Mouse (Mus musculus): ENCODE measurements around the gene Nfia. TPM values are rescaled to one million over a fixed set of nuclear protein-coding genes. Genes with fewer than 3 reads are reported as not detected.

The Nfia gene
- polyA plus RNA-seq, 1 experiment from 2014 or later = 78.4 TPM

DNA sequence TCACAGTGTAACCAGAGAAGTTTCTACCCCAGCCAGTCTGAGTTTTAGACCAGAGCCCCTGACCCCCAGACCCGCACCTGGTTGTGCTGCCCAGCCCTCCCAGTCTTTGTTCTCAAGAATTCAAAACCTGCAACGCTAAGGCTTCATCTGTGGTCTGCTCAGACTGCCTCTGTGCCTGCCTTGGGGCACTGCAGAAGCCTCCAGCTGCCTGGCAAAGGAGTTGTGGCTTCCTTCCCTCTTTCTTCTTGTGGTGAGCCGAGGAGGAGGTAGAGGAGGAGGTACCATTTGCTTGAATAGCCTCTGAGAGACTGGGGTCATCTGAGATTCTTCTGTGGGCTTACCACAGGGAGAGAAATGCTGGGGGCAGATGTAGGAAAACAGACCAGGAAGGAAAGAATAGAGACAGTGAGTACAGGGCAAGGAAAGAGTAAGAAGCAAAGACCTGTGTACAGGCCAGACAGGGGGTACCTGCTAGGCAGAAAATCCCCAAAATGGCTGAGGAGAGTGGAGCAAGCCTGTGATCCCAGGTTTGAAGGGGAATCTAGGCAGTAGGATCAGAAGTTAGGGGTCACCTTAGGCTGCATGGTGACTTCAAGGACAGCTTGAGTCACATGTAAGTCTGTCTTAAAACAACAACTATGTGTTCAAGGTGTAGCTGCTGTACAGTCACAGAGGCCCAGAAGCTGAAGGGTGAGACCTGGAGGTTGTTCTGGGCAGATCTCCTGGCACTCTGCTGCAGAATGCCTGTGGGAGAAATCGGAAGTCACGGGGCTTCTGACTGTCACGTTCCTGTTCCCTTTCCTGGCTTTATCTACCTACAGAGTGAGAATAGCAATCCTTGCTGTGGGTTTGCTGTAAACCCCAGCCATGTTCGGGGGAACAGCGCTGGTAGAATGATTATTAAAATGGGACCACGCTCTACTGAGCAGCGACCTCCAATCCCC is 328.9 kb downstream of the Nfia start:
- Histone ChIP-seq H3K9ac (replicated peaks; ENCODE audit: low read depth, low read length) (no peak overlapping the region), H3K4me3 (ENCODE audit: low read depth, low read length) (no peak overlapping the region), H3K27me3 (ENCODE audit: control insufficient read depth, insufficient read depth, low read length) (no peaks in the 10 kb centered on the region), H3K4me2 (replicated peaks; ENCODE audit: low read depth, low read length) (no peak overlapping the region), H3K36me3 (ENCODE audit: control insufficient read depth, insufficient read depth, low read length) (no peaks in the 10 kb centered on the region), H3K4me1 (ENCODE audit: control insufficient read depth, insufficient read depth, low read length) (peaks cover 15% of the 10 kb centered on the region), H3K9me3 (ENCODE audit: control insufficient read depth, low read depth, low read length) (no peaks in the 10 kb centered on the region), H3K27ac (ENCODE audit: low read length) (peak overlapping the region; percentile 44; the same call in 1 of the 2 replicates)
- 66% methylated on average over 10 of the region's 10 CpGs for WGBS
- no peak for ATAC-seq (ENCODE audit: insufficient number of reproducible peaks, insufficient read depth, low FRiP score, low read depth)

- no peak overlapping the region for H3K4me3 ChIP-seq (ENCODE audit: low read depth, low read length)
- no peak overlapping the region for H3K4me2 ChIP-seq (replicated peaks; ENCODE audit: low read depth, low read length)
- no peaks in the 10 kb centered on the region for H3K9me3 ChIP-seq (ENCODE audit: control insufficient read depth, low read depth, low read length)
- ATAC-seq (ENCODE audit: insufficient number of reproducible peaks, insufficient read depth, low FRiP score, low read depth) = no peak
- H3K27me3 ChIP-seq (ENCODE audit: control insufficient read depth, insufficient read depth, low read length) = no peaks in the 10 kb centered on the region
- H3K27ac ChIP-seq (ENCODE audit: low read length) = no peak overlapping the region
- 66% methylated on average over 24 of the region's 24 CpGs for WGBS
- peaks cover 29% of the 10 kb centered on the region for H3K4me1 ChIP-seq (ENCODE audit: control insufficient read depth, insufficient read depth, low read length)
- no peaks in the 10 kb centered on the region for H3K36me3 ChIP-seq (ENCODE audit: control insufficient read depth, insufficient read depth, low read length)
- no peak overlapping the region for H3K9ac ChIP-seq (replicated peaks; ENCODE audit: low read depth, low read length)
Observed at GRCm38 (mm10) chr4:98102625-98103336, 330.2 kb downstream of the Nfia start.

- 67% methylated on average over 2 of the region's 2 CpGs for WGBS
- H3K4me2 ChIP-seq (replicated peaks; ENCODE audit: low read depth, low read length) = no peak overlapping the region
- H3K27me3 ChIP-seq (ENCODE audit: control insufficient read depth, insufficient read depth, low read length) = no peaks in the 10 kb centered on the region
- H3K4me3 ChIP-seq (ENCODE audit: low read depth, low read length) = no peak overlapping the region
- ATAC-seq (ENCODE audit: insufficient number of reproducible peaks, insufficient read depth, low FRiP score, low read depth) = no peak
- peaks cover 31% of the 10 kb centered on the region for H3K4me1 ChIP-seq (ENCODE audit: control insufficient read depth, insufficient read depth, low read length)
- H3K9me3 ChIP-seq (ENCODE audit: control insufficient read depth, low read depth, low read length) = no peaks in the 10 kb centered on the region
- no peak overlapping the region for H3K27ac ChIP-seq (ENCODE audit: low read length)
- no peaks in the 10 kb centered on the region for H3K36me3 ChIP-seq (ENCODE audit: control insufficient read depth, insufficient read depth, low read length)
- H3K9ac ChIP-seq (replicated peaks; ENCODE audit: low read depth, low read length) = no peak overlapping the region
Observed at GRCm38 (mm10) chr4:98103337-98103666, 330.8 kb downstream of the Nfia start.

GRCm38 (mm10) chr4:98104161-98104560 is 331.6 kb downstream of the Nfia start:
- Histone ChIP-seq H3K9me3 (ENCODE audit: control insufficient read depth, low read depth, low read length) (no peaks in the 10 kb centered on the region), H3K27ac (ENCODE audit: low read length) (no peak overlapping the region), H3K36me3 (ENCODE audit: control insufficient read depth, insufficient read depth, low read length) (no peaks in the 10 kb centered on the region), H3K9ac (replicated peaks; ENCODE audit: low read depth, low read length) (no peak overlapping the region), H3K4me1 (ENCODE audit: control insufficient read depth, insufficient read depth, low read length) (peaks cover 37% of the 10 kb centered on the region), H3K4me2 (replicated peaks; ENCODE audit: low read depth, low read length) (no peak overlapping the region), H3K27me3 (ENCODE audit: control insufficient read depth, insufficient read depth, low read length) (no peaks in the 10 kb centered on the region), H3K4me3 (ENCODE audit: low read depth, low read length) (no peak overlapping the region)
- no peak for ATAC-seq (ENCODE audit: insufficient number of reproducible peaks, insufficient read depth, low FRiP score, low read depth)
- 92% methylated on average over 8 of the region's 8 CpGs for WGBS

GRCm38 (mm10) chr4:98104911-98105702 is 332.6 kb downstream of the Nfia start:
- Histone ChIP-seq H3K9ac (replicated peaks; ENCODE audit: low read depth, low read length) (no peak overlapping the region), H3K27ac (ENCODE audit: low read length) (peak overlapping the region; percentile 84; the same call in 1 of the 2 replicates), H3K27me3 (ENCODE audit: control insufficient read depth, insufficient read depth, low read length) (no peaks in the 10 kb centered on the region), H3K9me3 (ENCODE audit: control insufficient read depth, low read depth, low read length) (no peaks in the 10 kb centered on the region), H3K36me3 (ENCODE audit: control insufficient read depth, insufficient read depth, low read length) (no peaks in the 10 kb centered on the region), H3K4me1 (ENCODE audit: control insufficient read depth, insufficient read depth, low read length) (peaks cover 42% of the 10 kb centered on the region), H3K4me3 (ENCODE audit: low read depth, low read length) (no peak overlapping the region), H3K4me2 (replicated peaks; ENCODE audit: low read depth, low read length) (no peak overlapping the region)
- no peak for ATAC-seq (ENCODE audit: insufficient number of reproducible peaks, insufficient read depth, low FRiP score, low read depth)
- WGBS = 60% methylated on average over 9 of the region's 9 CpGs

DNA sequence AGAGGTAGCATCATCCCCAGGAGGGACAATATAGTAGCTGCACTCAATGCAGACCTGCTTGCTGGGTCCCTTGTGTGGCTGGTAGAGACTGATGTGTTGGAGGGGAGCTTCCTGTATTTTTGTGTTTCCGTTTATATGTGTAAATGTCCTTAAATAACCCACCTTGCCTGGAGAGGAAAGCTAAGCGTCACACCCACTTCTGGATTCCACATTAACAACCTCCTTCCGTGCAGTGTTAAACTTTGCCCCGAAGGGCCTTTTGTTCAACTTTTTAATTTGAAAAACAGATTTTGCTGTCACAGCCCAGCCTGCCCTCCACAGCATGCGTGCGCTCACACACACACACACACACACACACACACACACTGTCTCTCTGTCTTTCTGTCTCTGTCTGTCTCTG is 333.4 kb downstream of the Nfia start:
- WGBS = 29% methylated on average over 6 of the region's 6 CpGs
- no peaks in the 10 kb centered on the region for H3K36me3 ChIP-seq (ENCODE audit: control insufficient read depth, insufficient read depth, low read length)
- no peak overlapping the region for H3K9ac ChIP-seq (replicated peaks; ENCODE audit: low read depth, low read length)
- H3K4me1 ChIP-seq (ENCODE audit: control insufficient read depth, insufficient read depth, low read length) = peaks cover 40% of the 10 kb centered on the region
- H3K27me3 ChIP-seq (ENCODE audit: control insufficient read depth, insufficient read depth, low read length) = no peaks in the 10 kb centered on the region
- no peak for ATAC-seq (ENCODE audit: insufficient number of reproducible peaks, insufficient read depth, low FRiP score, low read depth)
- H3K4me2 ChIP-seq (replicated peaks; ENCODE audit: low read depth, low read length) = no peak overlapping the region
- H3K9me3 ChIP-seq (ENCODE audit: control insufficient read depth, low read depth, low read length) = no peaks in the 10 kb centered on the region
- peak overlapping the region; percentile 84; the same call in 1 of the 2 replicates for H3K27ac ChIP-seq (ENCODE audit: low read length)
- no peak overlapping the region for H3K4me3 ChIP-seq (ENCODE audit: low read depth, low read length)

GRCm38 (mm10) chr4:98106445-98107092 is 334.0 kb downstream of the Nfia start:
- Histone ChIP-seq H3K4me3 (ENCODE audit: low read depth, low read length) (no peak overlapping the region), H3K9me3 (ENCODE audit: control insufficient read depth, low read depth, low read length) (no peaks in the 10 kb centered on the region), H3K4me1 (ENCODE audit: control insufficient read depth, insufficient read depth, low read length) (peaks cover 40% of the 10 kb centered on the region), H3K27ac (ENCODE audit: low read length) (peak overlapping the region; percentile 84; the same call in 1 of the 2 replicates), H3K9ac (replicated peaks; ENCODE audit: low read depth, low read length) (0 out of 2 replicates have a peak overlapping the region, but pooled peaks have one; percentile 10), H3K27me3 (ENCODE audit: control insufficient read depth, insufficient read depth, low read length) (no peaks in the 10 kb centered on the region), H3K36me3 (ENCODE audit: control insufficient read depth, insufficient read depth, low read length) (no peaks in the 10 kb centered on the region), H3K4me2 (replicated peaks; ENCODE audit: low read depth, low read length) (peak overlapping the region; percentile 18; the same call in 1 of the 2 replicates)
- no peak for ATAC-seq (ENCODE audit: insufficient number of reproducible peaks, insufficient read depth, low FRiP score, low read depth)
- WGBS = 22% methylated on average over 14 of the region's 14 CpGs

GRCm38 (mm10) chr4:98107093-98107453 is 334.5 kb downstream of the Nfia start:
- Histone ChIP-seq H3K4me1 (ENCODE audit: control insufficient read depth, insufficient read depth, low read length) (peaks cover 40% of the 10 kb centered on the region), H3K36me3 (ENCODE audit: control insufficient read depth, insufficient read depth, low read length) (no peaks in the 10 kb centered on the region), H3K27me3 (ENCODE audit: control insufficient read depth, insufficient read depth, low read length) (no peaks in the 10 kb centered on the region), H3K9ac (replicated peaks; ENCODE audit: low read depth, low read length) (no peak overlapping the region), H3K4me3 (ENCODE audit: low read depth, low read length) (no peak overlapping the region), H3K4me2 (replicated peaks; ENCODE audit: low read depth, low read length) (peak overlapping the region; percentile 18; the same call in 1 of the 2 replicates), H3K9me3 (ENCODE audit: control insufficient read depth, low read depth, low read length) (no peaks in the 10 kb centered on the region), H3K27ac (ENCODE audit: low read length) (peak overlapping the region; percentile 84; the same call in 1 of the 2 replicates)
- no peak for ATAC-seq (ENCODE audit: insufficient number of reproducible peaks, insufficient read depth, low FRiP score, low read depth)
- 13% methylated on average over 4 of the region's 4 CpGs for WGBS

All from stomach, embryonic 14.5 days (tissue).